Mouse (Mus musculus): ENCODE measurements around the gene Gm20388.

Gm20388 gene

DNA sequence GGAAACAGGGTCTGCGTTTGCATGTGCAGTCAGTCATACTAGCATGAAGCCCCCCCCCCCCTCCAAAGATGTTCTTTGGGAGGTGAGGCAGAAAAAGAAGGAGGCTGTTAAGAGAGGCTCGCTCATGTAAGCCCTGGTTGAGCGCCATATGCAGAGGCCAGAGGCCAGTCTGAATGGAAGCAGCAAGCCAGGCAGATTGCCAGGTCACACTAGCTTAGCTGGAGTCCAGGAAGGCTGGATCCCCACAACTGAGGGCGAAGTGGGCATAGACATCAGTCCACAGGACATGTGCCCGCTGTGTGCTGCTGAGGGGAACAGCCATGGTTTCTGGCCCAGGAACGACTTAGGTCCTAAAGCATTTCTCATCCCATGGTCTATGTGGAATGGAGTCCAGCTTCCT, 477.6 kb downstream of the Gm20388 start:
- DNase-seq (ENCODE audit: inconsistent ontology term) = no peak

DNA sequence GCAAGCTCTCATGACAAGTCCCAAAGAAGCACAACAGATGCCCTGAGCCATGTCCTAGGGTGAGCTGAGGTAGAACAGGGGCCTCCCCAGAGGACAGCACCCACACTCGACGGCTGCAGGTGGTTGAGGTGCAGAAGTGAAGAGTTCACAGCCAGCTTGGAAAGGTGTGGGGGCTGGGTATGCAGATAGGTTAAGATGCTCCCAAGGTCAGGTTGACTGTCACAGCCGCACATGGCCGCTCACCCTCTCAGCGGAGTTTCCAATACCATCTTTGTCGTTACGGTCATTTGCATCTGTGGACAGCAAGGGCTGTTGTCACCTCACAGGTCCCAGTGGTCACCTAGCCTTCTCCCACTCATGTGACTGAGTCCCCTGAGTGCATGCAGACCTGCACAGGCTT, 480.0 kb downstream of the Gm20388 start:
- DNase-seq (ENCODE audit: inconsistent ontology term) = no peak

DNA sequence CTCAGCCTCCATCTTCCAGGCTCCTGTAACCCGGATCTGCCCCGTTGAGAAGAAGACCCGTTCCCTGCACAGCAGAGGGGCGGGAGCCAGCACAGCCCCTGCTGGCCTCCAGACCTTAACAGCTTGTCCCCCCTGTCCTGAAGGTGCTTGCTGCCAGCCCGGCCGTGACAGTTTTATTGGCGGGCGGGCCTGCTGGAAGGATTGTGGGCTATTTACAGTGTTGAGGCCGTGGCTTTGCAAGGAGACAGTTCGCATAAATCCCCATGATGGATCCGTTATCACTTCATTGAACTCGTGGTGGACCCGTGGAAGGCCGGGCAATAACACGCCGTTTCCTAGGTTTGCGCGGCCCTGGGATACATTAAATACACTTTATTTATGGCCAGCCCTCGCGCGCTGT, 481.2 kb downstream of the Gm20388 start:
- no peak for DNase-seq (ENCODE audit: inconsistent ontology term)

DNA sequence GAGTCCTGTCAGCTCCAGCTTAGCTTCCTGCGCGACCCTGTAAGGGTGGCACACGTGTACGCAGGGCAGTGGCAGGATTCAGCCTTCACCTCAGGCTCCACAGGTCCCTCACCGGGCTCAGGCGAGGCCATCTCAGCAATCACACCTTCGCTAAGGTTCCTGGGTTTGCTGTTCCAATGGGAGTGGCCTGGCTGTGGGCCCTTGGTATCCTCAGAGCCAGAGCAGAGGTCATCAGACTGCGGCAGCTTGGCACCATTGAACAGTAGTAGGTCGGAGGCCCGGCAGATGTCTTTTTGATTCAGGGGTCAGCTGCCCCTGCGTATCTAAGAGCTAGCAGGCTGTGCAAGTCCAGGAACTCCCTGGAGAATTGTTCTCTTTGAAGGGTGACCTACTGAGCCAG, 482.4 kb downstream of the Gm20388 start:
- no peak for DNase-seq (ENCODE audit: inconsistent ontology term)

DNA sequence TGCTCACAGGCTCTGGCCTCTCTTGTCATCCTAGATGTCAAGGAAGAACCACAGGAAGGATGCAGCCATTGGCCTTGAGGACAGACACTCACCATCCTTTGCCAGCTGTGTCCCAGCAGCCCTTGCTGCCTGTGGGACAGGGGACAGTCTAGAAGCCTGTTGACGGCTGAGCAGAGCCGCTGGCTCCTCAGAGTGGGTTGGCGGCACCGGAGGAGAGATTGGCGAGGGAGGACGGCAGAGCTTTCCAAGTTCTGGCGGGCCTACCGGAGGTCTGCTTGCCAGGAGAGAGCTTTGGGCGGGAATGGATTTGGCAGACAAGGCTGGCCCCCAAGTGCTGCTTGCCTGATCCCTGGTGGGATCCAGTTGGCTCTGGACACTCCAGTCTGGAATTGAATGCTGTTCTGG, 483.2 kb downstream of the Gm20388 start:
- DNase-seq (ENCODE audit: inconsistent ontology term) = no peak

DNA sequence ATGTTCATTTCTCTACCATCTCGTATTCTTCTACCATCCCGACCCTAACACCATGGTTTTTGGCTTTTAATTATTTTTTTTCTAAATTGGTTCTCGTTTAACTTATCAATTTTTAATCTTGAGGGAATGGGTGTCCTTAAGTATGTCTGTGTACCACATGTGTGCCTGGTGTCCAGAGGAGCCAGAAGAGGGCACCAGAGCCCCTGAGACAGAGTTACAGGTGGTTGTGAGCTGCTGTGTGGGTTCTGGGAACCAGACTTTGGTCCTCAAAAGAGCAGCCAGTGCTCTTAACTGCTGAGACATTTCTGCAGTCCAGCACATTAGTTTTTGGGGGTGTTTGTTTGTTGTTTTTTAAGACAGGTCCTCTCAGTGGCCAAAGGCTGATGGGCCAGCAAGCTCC, 485.3 kb downstream of the Gm20388 start:
- DNase-seq (ENCODE audit: inconsistent ontology term) = no peak

DNA sequence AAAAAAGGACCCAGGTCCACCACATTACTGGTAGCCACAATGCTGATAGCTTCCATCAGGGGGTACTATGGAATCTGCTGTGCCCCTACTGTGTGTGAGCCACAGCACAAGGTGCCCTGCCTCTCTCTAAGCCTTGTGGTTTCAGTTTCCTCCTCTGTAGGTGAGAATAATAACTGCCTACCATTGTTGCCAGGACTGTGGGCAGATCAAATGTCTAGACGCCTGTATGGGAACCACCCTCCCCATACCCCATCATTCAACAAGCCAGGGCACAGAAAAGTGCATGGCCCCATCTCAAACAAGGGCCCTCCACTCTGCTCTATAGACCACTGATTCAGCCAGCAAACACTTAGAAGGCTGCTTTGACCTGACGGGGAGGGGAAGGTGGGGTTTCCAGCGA, 486.1 kb downstream of the Gm20388 start:
- DNase-seq (ENCODE audit: inconsistent ontology term) = no peak

DNA sequence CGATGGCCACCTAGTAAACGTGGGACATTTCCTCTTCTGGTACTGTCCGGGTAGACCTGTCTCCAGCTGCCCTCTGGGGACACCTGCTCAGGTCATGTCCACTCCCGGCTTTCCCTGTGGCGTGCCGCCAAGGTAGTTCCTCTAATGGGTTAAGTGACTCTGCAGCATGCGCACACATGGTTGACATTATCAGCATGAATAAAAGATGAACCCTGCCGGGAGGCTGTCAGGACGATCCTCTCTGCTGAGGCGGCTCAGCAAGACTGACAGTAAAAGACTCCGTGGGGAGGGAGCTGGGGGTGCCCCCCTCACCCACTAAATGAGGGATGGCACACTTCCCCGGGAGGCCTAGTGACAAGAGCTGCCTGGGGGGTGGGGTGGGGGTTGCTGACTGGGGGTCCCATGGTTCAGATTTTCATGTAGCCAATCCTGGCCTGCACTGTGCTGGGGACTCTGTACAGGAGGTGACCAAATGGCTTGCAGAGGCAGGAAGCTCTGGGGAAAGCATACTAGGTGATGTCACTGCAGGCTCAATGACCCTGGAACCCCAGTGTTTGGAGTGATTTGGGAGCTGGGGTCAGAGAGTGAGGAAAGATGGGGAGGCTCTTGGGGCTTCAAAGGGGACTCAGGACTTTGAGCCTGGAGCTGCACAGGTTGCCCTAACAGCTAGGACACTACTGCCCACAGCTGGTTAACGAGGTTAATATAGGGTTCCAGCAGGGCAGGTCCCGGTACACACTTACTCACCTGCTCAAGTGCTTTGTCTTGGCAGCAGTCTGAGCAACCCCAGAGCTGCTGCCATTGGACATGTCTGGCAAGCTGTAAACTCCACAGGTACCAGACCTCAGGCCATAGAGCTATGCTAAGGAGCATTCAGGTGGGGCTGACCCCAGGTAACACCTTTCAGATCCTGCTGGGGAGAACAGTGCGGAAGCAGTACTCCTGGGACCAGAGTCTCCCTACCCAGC, 487.1 kb downstream of the Gm20388 start:
- DNase-seq (ENCODE audit: inconsistent ontology term) = no peak

DNA sequence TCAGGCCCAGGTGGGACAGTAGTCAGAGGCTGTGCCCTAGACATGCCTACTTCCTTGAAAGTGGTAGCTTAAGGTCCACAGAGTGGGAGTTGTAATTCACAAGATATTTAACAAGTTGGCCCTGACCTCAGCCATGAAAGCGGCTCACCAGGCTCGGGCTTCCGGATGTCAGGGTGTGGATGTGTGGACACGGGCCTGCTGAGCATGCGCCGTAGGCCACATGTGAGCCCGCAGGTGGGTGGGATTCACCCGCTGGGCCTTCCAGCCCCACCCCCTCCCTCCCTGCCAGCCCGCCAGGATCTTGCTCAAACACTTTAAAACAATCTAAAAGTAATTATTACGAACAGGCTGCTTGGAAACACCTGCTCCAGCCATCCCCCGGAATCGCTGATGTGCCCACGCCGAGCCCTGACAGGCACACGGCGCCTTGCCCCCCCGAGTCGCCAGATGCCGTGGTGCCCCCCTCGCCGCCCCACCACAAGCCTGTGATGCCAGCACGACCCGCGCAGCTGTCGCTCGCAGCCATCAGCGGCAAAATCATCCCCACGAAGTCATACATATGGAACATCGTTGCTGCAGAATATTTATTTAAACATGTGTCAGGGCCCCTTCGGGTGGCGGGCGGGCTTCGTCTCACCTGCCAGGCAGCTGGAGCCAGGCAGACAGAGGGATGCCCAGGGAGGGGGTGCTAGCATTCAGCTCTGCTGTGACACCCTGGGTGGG, 488.7 kb downstream of the Gm20388 start:
- no peak for DNase-seq (ENCODE audit: inconsistent ontology term)

DNA sequence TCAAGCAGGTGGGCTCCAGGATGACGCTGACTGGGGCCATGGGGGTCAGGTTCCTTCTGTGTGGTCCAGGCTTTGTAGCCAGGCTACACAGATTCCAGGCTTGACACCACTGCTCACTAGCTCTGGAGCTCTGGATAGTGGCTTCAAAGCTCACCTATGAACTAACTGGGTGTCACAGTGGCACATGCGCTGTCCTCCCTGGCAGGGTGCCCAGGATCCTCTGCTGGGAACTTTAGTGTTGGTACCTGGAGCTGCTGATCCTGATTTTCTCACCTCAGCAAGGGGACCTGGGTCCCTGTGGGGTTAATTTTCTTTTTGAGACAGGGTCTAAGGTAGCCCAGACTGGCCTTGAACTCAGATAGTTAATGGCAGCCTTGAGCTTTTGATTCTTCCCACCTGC, 490.6 kb downstream of the Gm20388 start:
- no peak for DNase-seq (ENCODE audit: inconsistent ontology term)

DNA sequence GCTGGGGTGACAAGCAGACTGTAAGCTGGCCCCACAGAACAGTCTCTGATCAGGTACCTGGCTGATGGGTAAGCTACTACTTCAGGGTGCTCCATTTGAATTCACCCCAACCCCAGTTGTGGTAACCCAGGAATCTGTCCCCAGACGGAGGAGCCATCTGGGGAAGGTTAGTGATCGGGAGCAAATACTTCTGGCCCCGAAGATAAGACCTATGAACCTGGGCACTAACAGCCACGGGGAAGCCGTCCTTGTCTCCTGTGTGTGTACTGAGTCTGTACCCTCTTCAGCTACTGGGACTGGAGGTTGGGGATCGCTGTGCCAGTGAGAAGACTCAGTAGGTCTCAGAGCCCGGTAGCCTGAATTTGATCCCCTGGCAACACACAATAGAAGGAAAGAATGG, 491.1 kb downstream of the Gm20388 start:
- DNase-seq (ENCODE audit: inconsistent ontology term) = no peak

DNA sequence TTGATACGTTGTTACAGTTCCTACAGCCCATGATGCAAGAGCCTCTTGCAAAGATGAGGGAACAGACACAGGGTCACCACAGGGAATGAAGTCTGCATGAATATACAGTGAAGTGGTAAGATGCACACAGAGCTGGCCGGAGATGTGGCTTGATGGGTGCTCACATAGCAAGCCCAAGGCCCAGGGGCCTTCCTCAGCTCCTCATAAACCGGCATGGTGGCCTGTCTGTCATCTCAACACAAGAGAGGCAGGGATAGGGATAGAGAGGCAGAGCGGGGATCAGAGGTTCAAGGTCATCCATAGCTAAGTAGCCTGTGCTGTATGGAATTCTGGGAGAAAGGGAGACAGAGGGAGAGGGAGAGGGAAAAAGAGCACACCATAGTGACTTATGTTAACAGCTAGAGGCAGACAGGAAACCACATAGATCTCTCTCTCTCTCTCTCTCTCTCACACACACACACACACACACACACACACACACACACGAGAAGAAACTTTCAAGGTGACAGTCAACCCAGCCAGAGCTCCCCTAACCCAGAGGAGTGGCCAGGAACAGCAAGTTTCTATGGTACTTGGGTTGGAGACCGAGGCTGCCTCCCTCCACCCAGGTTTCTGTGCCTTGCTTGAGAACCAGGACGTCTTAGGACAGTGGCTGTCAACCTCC, 493.1 kb downstream of the Gm20388 start:
- DNase-seq (ENCODE audit: inconsistent ontology term) = no peak

DNA sequence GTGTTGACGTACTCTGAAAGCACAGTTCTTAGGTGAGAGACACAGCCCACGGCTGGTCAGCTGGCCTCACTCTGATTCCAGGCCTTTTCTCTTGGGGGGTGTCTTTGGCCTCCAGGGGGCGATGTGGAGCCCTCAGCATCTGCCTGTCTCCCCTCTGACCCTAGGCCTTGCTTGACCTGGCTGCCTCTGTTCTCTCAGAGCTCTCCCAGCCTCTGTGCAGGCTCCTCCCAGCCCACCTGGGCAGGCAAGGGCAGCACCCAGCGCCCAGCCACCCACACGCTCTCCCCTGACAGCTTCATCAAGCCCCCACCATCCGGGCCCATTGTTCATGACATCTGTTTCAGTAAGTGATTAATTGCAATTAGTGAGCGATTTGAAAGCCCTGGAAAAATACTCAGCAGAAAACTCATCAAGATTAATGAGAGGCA, 494.0 kb downstream of the Gm20388 start:
- peak; percentile 75 for DNase-seq (ENCODE audit: inconsistent ontology term)

DNA sequence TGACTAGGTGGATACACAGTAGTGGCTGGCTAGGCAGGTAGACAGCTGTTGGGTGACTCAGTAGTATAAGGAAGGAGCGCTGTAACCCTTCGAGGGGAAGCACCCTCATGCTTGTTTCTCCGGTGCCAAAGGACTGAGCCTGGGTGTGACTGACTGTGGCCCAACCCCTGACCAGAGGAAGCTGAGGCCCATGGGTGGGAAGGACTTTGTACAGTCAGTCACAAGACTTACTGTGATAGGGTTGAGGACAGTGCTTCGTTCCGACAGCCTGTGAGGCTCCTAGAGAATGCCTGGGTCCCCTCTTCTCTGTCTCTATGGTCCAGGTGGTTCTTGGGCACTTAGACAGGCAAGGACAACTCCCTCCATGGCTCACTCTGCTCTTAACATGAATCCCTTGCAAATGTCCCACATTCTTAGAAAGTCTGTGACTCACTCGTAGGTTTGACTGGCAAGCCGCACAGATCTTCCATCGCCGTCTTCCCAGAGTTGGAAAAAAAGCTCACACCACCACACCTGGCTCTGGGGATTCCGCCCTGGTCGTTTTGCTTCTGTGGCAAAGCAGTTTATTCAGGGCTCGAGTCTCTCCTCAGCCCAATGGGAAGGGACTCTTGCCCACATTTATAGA, 495.5 kb downstream of the Gm20388 start:
- no peak for DNase-seq (ENCODE audit: inconsistent ontology term)

DNA sequence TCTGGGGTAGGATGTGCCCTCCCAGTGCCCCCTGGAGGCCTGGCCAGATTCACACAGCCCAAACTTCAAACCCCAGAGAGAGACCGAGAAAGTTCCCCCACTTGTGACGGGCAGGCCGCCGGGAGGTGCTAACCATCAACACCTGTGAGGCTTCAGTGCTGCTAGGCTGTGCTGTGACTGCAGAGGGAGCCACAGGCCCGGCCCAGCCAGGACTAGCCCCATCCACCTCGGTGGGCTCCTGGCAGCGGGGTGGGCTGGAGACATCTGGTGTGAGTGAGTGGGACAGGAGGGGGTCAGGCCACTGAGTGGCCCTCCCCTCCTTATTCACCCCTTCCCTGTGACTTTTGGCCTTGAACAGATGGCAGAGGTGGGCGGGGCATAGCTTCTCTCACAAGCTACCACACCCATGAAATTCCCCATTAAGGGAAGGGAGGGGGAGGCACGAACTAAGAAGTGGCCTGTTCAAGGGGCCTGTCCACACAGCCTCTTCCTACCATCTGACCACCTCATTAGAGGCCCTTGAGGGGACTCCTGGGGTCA, 497.1 kb downstream of the Gm20388 start:
- DNase-seq (ENCODE audit: inconsistent ontology term) = no peak

DNA sequence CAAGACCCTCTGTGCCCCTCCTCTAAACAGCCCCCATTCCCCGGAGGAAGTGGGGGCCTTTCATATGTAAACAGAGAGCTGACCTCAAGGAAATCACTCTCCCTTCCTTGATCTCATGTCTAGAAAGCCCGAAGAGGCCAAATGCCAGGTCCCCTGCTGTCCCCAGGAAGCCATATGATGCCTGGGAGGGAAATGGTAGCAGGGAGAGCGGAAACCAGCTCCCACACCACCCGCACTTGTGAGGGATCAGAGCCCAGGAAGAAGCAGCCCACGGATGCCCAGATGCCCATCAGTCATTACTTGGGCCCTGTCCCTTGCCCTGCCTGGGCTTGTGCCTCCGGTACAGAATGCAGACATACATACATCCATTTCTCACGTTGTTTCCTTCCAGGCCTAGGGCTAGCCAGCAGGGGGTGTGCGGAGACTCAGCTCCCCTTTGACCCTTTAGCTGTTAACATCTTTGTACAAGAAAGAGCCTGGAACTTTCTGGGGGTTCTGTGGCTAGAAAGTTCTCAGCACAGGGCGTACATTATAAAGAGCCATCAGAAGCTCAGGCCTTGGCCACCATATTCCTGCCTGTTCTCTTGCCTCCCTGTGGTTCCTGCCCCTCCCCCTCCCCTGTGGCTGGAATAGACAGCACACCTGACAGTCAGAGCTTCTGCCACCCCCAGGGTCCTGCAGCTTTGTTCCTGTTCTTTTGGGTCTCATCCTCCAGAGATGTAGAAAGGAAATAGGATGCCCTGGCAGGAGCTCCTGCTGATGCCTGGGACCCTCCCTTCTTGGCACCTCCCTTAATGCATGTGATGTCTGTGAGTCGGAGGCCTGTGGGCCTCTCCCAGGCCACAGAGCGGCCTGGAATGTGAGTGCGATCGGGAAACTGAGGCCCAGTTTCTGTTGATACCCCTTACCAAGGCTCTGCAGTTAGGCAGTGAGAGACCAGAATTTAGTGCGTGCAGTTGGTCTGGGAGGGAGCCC, 497.9 kb downstream of the Gm20388 start:
- no peak for DNase-seq (ENCODE audit: inconsistent ontology term)

DNA sequence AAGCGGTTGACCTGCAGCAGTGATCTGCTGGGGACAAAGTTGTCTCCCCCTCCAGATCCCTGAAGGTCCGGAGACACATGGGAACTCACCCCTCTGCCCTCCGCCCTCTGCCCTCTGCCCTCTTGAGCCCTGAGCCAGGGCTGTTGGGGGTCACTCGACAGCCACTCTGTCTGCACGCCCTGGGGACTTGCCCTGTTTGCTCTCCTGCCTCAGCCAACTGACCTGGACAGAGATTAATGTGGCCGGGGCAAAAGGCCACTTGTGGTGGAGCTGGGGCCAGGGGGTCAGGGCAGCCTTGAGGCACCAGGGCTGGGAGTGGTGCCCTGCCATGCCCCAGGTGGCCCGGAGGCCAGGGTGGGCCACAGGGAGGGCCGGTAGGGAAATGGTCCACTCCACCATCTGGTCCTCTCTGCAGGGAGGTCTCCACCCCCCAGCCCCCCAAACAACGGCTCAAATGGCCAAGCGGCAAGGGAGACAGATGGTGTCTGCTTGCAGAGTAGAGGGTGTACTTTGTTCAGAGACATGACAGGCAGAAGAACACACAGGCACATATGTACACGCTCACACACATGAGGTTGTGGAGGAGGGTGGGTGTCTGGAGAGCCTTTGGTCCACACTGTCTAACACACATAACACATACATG, 498.9 kb downstream of the Gm20388 start:
- no peak for DNase-seq (ENCODE audit: inconsistent ontology term)

DNA sequence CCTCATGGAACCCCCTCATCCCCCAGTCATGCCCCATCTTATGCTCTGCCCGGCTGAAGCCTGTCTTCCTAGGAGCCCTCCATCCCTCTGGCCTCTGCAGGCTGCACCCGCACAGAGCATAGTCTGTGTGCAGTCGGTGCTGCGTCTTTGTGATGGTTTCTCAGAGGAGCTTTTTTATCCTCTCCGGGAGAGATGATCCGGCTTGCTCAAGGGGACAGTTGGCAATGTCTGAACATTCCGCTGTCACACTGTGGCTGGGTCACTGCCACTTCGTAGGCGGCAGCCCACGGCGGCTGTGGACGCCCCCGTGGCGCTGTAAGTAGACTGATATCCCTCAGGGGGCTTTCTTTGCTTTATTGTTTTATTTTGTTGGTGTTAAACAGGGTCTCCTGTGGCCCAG, 500.4 kb downstream of the Gm20388 start:
- no peak for DNase-seq (ENCODE audit: inconsistent ontology term)

DNA sequence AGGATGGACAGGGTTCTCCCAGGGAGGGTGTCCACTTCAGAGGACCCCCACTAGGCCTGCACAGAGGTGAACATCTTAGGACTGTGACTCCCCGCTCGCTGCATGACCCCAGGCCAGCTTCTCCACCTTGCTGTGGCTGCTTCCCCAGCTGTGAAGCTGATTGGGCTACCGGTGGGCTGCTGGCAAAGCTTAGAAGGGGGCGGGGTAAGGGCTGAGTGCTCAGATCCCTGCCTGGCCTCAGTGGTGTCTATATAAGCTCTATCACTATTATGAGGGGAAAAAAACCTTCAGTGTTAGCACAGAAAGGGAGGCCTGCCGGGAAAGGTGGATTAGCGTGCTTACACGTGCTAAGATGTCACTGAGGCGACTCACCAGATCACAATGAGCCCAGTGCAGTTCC, 501.2 kb downstream of the Gm20388 start:
- DNase-seq (ENCODE audit: inconsistent ontology term) = no peak

DNA sequence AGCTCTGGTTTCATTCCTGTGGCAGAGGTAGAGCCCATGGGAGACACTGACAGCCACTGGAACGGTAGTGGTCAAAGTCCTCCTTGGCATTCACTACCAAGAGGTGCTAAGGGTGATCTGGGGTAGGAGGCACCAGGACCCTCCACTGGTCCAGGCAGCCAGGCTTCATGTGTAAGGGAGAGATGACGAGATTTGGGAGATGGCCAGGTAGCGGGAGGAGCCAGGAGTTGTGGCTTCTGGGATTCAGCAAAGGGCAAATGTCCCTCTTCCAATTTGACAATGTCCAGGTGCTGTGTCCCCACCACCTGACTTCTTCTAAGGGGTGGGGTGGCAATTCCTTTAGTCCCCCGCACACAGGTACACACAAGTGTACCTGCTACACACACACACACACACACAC, 501.7 kb downstream of the Gm20388 start:
- no peak for DNase-seq (ENCODE audit: inconsistent ontology term)

All from Muller cell, postnatal 12 days (primary cell).